Mouse (Mus musculus): ENCODE results near the gene Coq10b. TPM values are rescaled to one million over a fixed set of nuclear protein-coding genes. Genes with fewer than 3 reads are reported as not detected.
"Not testable (repeated sequence)": the region's sequence is repeated elsewhere in the genome, so short reads cannot be mapped to it uniquely, and the experiment has no call there.

Gene Coq10b
- total RNA-seq (2021) = 64.2 and 77.0 TPM in 2 replicates
- long read RNA-seq, transcript Coq10b-201 (5 exons, 1,733 nt) = major isoform, 49 of 54 reads
- long read RNA-seq, partial matches to known transcripts = 2 of 54 reads
- long read RNA-seq, other reads (novel, unspliced or antisense) = 2 of 54 reads

DNA sequence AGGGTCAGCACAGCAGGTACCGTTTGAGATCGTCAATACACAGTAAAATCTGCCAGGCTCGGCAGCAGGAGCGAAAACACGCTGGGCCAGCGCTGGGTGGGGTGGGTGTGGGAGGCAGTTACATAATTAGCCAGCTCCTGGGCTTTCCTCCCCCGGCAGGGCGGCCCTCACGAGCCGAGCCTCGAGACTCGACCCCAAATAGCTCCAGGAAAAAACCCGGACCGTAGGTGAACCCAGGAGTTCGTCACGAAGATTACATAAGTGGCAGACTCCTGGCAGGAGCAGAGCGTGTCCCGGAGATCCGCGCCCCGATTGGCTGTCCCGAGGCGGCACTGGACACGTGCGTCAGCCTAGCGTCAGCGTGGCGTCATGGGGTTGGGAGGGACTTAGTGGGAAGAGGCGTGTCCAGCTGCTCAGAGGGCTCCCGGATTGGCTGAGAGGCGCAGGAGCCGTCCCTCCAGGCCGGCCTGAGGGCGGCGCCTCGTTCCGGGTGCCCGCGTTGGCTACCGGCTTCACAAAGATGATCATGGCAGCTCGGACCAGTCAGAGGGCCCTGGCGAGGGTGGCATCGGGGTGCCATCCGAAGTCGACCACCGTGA lies at the start of gene Coq10b:
TSS of gene Coq10b (plus strand) at position 416 of the 599 bp plus-strand sequence.
- DNase-seq = peak; percentile 99

DNA sequence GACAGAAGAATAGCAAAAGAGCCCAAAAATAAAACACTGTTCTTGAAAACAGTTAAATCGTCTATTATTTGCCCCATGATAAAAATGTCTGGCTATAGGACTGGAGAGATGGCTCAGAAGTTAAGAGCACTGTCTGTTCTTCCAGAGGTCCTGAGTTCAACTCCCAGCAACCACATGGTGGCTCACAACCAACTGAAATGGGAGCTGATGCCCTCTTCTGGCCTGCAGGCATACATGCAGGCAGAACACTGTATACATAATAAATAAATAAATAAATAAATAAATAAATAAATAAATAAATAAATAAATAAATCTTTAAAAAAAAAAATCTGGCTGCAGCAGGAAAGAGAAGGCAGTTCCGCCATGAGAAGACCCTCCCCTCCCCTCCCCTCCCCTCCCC lies 44.3 kb upstream of the Coq10b start:
- DNase-seq = not testable (repeated sequence)

DNA sequence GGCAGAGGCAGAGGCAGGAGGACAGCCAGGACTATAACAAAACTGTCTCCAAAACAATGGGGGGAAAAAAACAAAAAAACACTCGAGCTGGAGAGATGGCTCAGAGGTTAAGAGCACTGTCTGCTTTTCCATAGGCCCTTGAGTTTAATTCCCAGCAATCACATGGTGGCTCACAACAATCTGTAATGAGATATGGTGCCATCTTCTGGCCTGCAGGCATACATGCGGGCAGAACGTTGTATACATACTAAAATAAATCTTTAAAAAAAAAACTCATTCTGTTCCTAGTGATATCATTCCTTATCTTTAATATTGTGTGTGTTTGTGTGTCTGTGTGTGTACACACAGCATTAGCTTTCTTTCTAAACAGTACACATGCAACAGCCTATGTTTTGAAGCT lies 40.1 kb upstream of the Coq10b start:
- DNase-seq = no peak

DNA sequence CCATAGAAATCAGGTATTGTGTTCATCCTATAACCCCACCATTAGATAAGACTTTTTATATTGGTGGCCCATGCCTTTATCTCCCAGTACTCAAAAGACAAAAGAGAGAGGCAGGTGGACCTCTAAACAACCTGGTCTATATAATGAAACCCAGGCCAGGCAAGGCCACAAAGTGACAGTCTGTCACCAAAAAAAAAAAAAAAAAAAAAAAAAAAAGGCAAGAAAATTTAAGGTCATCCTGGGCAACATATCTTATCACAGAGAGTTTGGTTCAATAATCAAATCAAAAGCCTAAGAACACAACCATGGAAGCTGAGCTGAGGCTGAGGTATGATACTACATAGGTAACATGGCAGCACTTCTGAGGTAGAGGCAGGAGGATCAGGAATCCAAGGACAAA lies 30.7 kb upstream of the Coq10b start:
- DNase-seq = no peak

DNA sequence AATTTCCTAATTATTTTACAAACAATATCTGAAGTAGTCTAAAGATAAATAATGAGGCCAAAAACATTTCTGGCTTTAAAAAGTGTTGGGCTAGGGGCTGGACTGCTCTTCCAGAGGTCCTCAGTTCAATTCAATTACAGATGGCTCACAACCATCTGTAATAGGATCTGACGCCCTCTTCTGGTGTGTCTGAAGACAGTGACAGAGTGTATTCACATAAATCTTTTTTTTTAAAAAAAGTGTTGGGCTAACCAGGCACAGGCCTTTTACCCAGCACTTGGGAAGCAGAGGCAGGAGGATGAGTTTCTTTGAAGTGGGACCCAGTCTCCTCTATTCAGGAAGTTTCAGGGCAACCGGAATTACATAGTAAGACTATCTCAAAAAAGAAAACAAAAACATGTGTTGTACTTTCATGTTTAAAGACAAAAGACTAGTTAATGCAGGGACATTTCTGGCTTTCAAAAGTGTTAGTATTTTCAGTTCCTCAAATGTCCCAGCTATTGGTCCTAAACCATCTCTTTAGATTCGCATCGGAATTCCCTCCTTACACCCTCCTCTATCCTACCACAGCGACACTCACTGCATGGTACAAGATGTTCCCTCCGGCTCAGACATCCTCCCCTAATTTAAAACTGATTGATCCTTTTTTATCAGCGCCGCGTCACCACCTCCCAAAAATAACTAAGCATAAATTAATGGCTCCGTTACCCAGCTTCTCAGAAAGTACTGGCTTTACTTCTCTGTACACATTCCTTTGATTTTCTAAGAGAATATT lies 26.7 kb upstream of the Coq10b start:
- DNase-seq = no peak

DNA sequence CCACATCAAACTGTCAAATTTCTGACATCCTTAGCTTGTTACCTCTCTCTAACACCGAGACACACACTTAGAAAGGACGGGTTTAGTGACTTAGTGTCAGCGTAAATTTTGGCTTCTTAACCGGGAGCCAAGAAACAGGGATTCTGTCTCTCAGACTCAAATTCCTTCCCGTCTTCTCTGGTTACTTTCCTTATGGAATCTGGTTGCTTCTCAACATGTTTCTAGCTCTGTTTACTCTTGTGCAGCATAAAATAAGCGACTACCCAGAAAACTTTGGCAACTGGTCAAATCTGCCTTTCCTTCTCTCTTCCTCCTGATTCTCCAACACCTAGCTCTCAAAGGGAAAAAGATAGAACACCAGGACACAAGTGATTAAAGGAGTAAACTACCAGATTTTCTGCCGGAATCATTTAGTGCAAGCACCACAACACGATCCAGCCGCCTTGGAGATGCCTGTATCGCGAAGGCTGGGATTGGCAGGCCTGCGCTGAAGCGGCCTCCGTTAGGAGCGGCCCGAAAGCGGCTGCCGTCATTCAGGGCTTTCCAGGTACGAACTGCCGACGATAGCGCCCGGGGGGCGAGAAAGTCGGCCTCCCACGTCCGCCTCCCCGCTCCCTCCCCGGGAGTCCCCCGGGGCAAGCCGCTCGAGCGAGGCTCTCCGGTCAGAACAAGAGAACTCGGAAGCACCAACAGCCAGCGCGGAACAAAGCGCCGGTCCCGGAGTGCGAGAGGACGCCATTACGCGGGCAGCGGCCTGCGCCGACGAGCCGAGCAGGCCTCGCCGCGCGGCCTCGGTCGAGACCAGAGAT lies 25.9 kb upstream of the Coq10b start:
- DNase-seq = no peak

DNA sequence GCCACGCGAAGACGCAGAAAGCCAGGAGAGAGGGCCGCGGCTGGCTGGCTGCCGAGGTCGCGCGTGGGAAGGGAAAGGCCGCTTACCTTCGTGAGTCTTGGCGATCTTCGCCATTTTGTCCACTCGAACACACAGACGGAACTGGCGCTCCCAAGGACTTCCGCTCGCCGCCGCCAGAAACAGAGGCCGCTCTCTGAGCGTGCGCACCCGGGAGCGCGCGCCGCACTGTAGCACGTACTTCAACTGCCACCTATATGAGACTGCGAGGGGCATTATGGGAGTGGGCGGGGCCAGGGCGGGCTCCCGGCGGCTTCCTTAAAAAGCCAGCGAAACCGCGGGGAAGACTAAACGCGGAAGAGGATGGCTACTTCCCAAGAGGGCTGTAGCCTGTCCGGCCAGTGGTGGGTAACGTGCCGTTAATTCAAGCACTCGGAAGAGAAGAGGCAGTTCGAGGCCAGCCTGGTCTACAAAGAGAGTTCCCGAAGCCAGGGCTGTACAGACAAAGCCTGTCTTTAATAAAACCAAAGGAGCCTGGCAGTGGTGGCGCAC lies 25.2 kb upstream of the Coq10b start, which contains the start of gene Sf3b1:
TSS of gene Sf3b1 (minus strand) at position 229 of the 549 bp plus-strand sequence.
- DNase-seq = peak; percentile 95

DNA sequence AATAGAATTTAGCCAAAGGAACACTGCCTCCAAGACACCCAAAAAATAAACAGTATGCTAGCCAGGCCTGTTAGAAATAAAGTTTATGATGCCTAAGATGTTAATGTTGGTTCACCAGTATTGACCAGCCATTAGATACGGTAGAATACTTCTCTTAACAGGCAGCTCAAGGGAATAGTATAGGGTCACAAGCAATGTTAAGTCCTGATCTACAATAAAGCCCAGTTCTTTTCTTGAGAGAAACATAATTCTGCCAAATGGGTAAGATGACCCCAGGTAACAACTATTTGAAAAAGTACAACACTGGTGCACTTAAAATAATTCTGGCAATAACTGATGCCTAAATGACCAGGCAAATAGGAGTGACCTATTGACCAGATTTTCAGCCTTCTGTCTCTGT lies 24.6 kb upstream of the Coq10b start:
- DNase-seq = no peak

DNA sequence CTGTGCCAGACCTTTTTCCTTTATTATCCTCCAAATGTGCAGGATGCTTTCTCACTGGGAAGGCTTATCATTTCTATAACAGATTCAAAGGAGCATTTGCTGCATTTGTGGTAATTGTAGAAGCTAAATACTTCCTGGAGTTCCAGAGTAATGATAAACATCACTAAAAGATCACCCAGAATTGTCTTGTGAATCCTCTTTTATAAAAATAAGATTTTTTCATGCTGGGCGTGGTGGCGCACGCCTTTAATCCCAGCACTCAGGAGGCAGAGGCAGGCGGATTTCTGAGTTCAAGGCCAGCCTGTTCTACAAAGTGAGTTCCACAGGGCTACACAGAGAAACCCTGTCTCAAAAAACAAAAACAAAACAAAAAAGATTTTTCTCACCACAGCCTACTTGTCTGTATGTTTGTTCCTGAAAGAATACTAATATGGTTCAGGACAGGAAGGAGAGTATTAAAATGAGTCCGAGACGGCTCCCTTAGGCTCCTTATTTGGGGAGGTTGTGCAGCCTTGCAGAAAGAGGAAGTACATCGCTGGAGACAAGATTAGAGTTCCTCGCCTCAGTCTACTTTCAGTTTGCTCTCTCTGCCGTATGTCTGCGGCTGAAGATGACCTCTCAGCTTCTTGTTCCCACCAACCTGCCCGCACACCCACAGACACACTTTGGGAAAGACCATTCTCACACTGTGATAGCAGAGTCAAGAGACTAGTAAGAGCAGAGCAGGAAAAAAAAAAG lies 23.9 kb upstream of the Coq10b start:
- DNase-seq = no peak

DNA sequence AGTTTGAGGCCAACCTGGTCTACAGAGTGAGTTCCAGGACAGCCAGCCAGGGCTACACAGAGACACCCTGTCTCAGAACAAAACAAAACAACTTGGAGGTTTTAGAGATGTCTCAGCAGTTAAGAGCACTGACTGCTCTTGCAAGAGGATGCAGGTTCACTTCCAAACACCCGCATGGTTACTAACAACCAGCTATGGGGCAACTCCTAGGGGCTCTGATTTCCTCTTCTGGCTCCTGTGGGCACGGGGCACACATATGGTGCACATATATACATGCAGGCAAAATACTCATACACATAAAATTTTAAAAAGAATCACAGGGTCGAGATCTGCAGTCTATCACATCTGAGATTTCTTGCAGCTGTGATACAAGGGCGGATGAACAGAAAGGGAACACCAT lies 23.1 kb upstream of the Coq10b start:
- no peak for DNase-seq

DNA sequence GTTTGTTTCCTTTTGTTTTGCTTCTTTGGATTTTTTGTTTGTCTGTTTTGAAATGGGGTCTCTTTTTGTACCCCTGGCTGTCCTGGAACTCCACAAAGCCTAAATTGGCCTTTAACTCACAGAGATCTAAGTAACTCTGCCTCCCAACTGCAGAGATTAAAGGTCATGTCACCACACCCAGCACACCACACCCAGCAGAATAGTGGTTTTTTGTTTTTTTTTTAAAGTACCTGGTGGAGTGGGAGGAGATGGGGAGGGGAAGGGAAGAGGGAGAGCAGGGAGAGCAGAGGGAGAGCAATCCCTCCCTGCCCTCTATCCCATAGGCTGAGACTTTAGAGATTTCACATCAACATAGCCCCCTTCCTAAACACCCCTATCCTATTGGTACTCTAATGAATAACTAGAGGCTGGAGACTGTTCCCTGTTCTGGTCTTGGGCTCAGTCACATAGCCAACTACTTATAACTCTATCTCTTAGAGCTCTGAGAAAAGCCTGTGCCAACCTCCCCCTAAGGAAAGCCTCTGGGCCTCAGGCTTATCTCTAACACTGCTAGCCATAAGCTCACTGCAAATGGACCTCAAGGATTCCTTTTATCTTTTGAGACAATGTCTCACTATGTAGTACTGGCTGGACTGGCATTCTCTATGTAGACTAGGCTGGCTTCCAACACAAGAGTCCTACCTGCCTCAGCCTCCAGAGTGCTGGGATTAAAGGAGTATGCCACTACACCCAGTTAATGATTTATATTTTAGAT lies 21.4 kb upstream of the Coq10b start:
- no peak for DNase-seq

DNA sequence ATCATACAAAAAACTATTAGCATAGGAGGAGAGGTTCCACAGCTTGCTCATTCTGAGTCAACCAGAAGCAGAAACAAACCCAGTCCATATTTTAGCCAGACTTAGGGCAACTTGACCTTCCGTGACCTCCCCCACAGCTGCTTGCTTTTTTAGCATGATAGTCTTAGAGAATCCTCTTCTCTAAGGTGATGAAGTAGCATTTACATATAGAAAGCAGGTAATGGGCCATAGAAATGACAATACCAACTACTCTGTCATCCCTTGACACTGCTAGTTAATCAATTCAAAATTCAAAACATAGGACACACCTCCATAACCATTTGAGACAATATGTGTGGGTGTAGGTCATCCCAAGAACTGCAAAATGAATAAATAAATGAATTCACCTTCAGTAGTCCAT lies 12.6 kb upstream of the Coq10b start:
- no peak for DNase-seq

DNA sequence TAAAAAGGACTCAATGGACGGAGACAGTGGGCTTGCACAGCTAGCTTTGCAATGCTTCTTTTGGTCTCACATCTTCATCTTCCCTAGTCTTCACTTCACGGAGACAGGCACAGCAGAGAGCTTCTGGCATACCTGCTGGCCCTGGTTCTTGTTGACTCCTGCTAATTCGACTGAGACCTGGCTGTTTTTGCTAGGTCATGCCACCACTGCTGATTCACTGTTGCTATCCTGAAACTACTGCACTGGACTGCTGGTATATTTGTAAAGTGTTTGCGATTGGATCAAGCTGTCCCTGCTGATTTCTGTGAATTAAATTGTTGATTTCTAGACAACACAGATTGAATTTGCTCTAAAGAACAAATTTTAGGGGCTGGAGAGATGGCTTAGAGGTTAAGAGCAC lies 10.9 kb upstream of the Coq10b start:
- no peak for DNase-seq

DNA sequence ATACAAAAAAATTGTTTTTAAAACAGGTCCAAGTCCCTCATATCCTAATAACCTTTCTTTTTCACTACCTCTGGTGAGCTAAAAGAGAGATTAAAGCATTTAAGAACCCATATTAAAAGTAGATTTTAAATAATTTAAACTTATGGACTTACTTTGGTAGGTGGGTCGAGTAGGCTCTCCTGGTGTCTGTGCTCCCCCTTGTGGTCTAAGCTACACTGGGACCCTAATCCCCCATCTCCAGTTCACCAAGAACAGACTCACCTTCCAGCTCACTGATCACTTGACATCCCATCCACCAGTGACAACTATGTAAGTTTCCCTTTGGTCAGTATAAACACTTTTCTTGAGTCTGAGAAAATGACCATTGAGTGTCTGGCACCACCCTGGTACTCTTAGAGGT lies 10.3 kb upstream of the Coq10b start:
- no peak for DNase-seq

DNA sequence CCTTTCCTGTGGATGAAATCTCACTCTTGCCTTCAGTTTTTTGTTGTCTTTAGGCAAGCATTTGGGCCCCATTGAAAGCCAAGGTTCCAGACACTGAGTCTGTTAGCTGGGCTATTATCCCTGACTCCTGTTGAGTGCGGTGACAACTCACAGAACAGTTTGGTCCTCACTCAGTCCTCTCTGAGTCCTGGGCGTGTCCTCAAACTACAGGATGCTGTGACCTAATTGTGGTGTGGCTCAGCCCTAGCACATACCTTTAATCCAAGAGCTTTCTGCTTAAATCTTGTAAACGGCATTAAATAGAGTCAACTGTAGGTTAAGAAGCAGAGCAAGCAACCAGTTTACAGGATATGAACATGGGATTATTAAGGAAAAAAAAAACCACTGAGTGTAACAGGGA lies 9.4 kb upstream of the Coq10b start:
- no peak for DNase-seq

DNA sequence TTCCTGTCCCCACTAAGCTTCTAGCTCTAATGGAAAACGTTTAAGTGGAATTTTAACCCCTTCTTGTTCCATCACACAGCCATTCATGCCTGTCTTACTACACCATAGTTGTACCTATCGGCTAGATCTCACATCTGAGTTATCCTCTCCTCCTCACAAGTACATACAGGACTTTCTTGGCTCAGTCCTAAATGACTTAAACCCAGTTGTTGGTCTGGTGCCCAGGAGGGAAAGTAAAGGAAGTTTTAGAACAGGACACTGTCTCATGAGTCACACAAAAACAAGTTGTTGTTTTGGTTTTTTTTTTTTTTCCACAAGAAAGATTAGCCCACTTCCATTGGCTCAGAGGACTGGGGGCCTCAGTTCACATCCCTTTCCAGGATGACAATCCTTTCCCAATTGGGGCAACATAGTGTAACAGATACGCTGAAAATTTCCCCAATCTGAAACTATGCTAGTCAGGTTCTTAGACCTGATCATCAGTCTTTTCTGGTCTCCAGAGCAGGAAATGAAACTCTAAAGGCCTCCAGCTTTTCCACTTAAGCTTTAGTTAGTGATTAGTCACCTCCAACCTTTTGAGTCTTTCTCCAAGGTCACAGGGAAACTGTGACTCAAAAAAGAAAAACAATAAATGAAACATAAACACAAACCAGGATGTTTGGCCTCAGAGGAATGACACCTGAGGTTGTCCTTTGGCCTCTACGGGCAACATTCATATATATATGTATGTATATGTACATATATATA lies 3.6 kb upstream of the Coq10b start:
- DNase-seq = no peak

DNA sequence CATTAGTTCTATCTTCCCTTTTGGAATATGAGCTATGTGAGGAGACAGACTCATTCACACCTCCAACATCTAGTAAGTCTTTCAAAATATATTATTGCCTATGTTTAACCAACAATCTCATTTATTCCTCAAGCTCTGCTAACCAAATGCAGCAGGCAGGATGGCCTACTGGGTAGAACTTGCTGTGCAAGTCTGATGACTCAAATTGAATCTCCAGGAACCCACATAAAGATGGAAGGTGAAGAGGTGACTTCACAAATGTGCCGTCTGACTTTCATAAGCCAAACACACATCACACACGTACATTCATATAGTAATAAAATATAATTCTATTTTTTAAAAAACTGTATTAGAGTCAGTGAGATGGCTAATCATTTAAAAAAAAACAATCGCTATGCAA lies 899 bp upstream of the Coq10b start:
- DNase-seq = no peak

DNA sequence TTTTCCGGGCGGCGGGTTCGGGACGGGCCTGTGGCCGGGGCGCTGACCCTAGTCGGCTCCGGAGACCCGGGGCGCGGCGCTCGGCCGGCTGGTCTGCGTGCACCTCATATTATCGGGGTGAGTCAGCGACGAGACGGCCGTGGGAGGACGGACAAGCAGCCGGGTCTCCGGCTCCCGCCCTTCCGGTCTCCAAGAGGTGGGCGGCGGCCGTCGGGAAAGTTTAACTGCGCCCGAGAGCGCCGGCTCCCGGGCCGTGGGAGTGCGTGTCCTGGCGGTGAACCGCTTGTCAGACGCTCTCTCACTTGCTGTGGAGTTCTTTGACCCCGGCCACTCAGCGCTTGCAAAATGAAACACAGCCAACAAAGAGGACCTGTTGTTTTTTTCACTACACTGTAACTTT lies 435 bp downstream of the Coq10b start:
- peak; percentile 82 for DNase-seq

DNA sequence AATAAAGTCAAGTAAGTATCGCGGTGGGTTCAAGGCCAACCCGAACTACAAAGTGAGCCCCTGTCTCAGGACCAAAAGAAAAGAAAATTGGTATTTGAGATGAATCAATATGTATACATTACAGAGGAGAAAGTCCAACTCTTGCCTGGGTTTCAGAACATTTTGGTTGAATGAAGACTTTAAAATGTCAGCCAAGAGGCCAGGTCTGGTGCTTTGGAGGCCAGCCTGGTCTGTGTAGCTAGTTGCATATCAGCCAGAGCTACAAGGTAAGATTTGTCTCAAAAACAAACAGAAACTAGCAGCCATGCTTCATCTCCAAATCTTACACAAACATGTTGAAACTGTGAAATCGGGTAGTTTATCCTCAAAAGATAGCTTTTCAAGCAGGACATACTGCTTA lies 1.0 kb downstream of the Coq10b start:
- DNase-seq = no peak

Data from adrenal gland, postnatal 25 days (tissue).